Mouse (Mus musculus): ENCODE measurements around the gene Cers6.

The Cers6 gene

GRCm38 (mm10) chr2:68960060-68960459 is 98.8 kb downstream of the Cers6 start:
- no peak for DNase-seq (ENCODE audit: low spot score in 2 of 2)

GRCm38 (mm10) chr2:68960620-68961019 is 99.4 kb downstream of the Cers6 start:
- no peak for DNase-seq (ENCODE audit: low spot score in 2 of 2)

- no peak for DNase-seq (ENCODE audit: low spot score in 2 of 2)
These were observed 105.1 kb downstream of the Cers6 start for GRCm38 (mm10) chr2:68966360-68966759.

- no peak for DNase-seq (ENCODE audit: low spot score in 2 of 2)
These were observed 106.8 kb downstream of the Cers6 start for GRCm38 (mm10) chr2:68968028-68968427.

- peak in 1 of 2 experiments; percentile 43 for DNase-seq (ENCODE audit: low spot score in 2 of 2)
These were observed 110.6 kb downstream of the Cers6 start for GRCm38 (mm10) chr2:68971840-68972239.

- DNase-seq (ENCODE audit: low spot score in 2 of 2) = no peak
These were observed 112.5 kb downstream of the Cers6 start for GRCm38 (mm10) chr2:68973753-68974152.

GRCm38 (mm10) chr2:68975286-68975685 is 114.0 kb downstream of the Cers6 start:
- no peak for DNase-seq (ENCODE audit: low spot score in 2 of 2)

GRCm38 (mm10) chr2:68975780-68976179 is 114.5 kb downstream of the Cers6 start:
- no peak for DNase-seq (ENCODE audit: low spot score in 2 of 2)

- DNase-seq (ENCODE audit: low spot score in 2 of 2) = no peak
These were observed 117.0 kb downstream of the Cers6 start for GRCm38 (mm10) chr2:68978244-68978643.

GRCm38 (mm10) chr2:68978660-68979604 is 117.7 kb downstream of the Cers6 start:
- no peak for DNase-seq (ENCODE audit: low spot score in 2 of 2)

- DNase-seq (ENCODE audit: low spot score in 2 of 2) = no peak
These were observed 120.1 kb downstream of the Cers6 start for GRCm38 (mm10) chr2:68981302-68981701.

- DNase-seq (ENCODE audit: low spot score in 2 of 2) = no peak
These were observed 120.6 kb downstream of the Cers6 start for GRCm38 (mm10) chr2:68981756-68982409.

- no peak for DNase-seq (ENCODE audit: low spot score in 2 of 2)
These were observed 121.7 kb downstream of the Cers6 start for GRCm38 (mm10) chr2:68982979-68983378.

GRCm38 (mm10) chr2:68983431-68983830 is 122.2 kb downstream of the Cers6 start:
- DNase-seq (ENCODE audit: low spot score in 2 of 2) = no peak

- DNase-seq (ENCODE audit: low spot score in 2 of 2) = peak; percentile 37 to 74
These were observed 127.9 kb downstream of the Cers6 start for GRCm38 (mm10) chr2:68989117-68989516.

- no peak for DNase-seq (ENCODE audit: low spot score in 2 of 2)
These were observed 131.4 kb downstream of the Cers6 start for GRCm38 (mm10) chr2:68992629-68993028.

GRCm38 (mm10) chr2:68994441-68994840 is 133.2 kb downstream of the Cers6 start:
- DNase-seq (ENCODE audit: low spot score in 2 of 2) = no peak

GRCm38 (mm10) chr2:68995723-68996122 is 134.5 kb downstream of the Cers6 start:
- DNase-seq (ENCODE audit: low spot score in 2 of 2) = no peak

- no peak for DNase-seq (ENCODE audit: low spot score in 2 of 2)
These were observed 135.0 kb downstream of the Cers6 start for GRCm38 (mm10) chr2:68996268-68996667.

- no peak for DNase-seq (ENCODE audit: low spot score in 2 of 2)
These were observed 142.8 kb downstream of the Cers6 start for GRCm38 (mm10) chr2:69004001-69004400.

- no peak for DNase-seq (ENCODE audit: low spot score in 2 of 2)
These were observed 150.2 kb downstream of the Cers6 start for GRCm38 (mm10) chr2:69011392-69011791.

GRCm38 (mm10) chr2:69011860-69012259 is 150.6 kb downstream of the Cers6 start:
- DNase-seq (ENCODE audit: low spot score in 2 of 2) = no peak

- DNase-seq (ENCODE audit: low spot score in 2 of 2) = no peak
These were observed 153.0 kb downstream of the Cers6 start for GRCm38 (mm10) chr2:69014241-69014640.

Measured in left cerebral cortex, adult 9 months (tissue).